Mouse (Mus musculus) lung, postnatal 0 days (tissue): ENCODE results near the gene Zfp366. TPM values are rescaled to one million over a fixed set of nuclear protein-coding genes. Genes with fewer than 3 reads are reported as not detected.

Experiments
- ATAC-seq: fragments of 200-750 bp; cut with Nextera tagmentation; 2 replicates; pipeline ENCODE4 v1.8.0; 2017; ENCODE audit warnings: moderate library complexity
- DNase-seq: peaks from one replicate; pipeline ENCODE4 v3.0.0-alpha.2; 2016; ENCODE audit warnings: low spot score
- H3K27ac ChIP-seq: fragments of 300-500 bp; sonication (generic); 2 replicates; pipeline ENCODE4 v1.5.1; 2014; ENCODE audit warnings: antibody characterized with exemption, mild to moderate bottlenecking, low read length, mixed read lengths
- H3K27me3 ChIP-seq: fragments of 300-500 bp; sonication (generic); replicated peaks from 2 replicates; pipeline ENCODE4 v1.6.1; 2014; ENCODE audit warnings: low read length, mixed read lengths; ENCODE audit not compliant: insufficient read depth
- H3K36me3 ChIP-seq: fragments of 300-500 bp; sonication (generic); 2 replicates; pipeline ENCODE4 v1.6.1; 2014; ENCODE audit warnings: low read length, mixed read lengths; ENCODE audit not compliant: insufficient read depth
- H3K4me1 ChIP-seq: fragments of 300-500 bp; sonication (generic); 2 replicates; pipeline ENCODE4 v1.6.1; 2014; ENCODE audit warnings: antibody characterized with exemption, low read depth, low read length, mixed read lengths; ENCODE audit not compliant: insufficient read depth
- H3K4me2 ChIP-seq: fragments of 300-500 bp; sonication (generic); replicated peaks from 2 replicates; pipeline ENCODE4 v1.6.1; 2014; ENCODE audit warnings: low read depth, mild to moderate bottlenecking, low read length, moderate library complexity, mixed read lengths
- H3K4me3 ChIP-seq: fragments of 300-500 bp; sonication (generic); 2 replicates; pipeline ENCODE4 v1.5.1; 2014; ENCODE audit warnings: low read depth, low read length
- H3K9ac ChIP-seq: fragments of 300-500 bp; sonication (generic); replicated peaks from 2 replicates; pipeline ENCODE4 v1.6.1; 2014; ENCODE audit warnings: low read depth, mild to moderate bottlenecking
- H3K9me3 ChIP-seq: fragments of 300-500 bp; sonication (generic); 2 replicates; pipeline ENCODE4 v1.6.1; 2016; ENCODE audit warnings: low read length, mixed read lengths
- CTCF ChIP-seq: IDR thresholded peaks from 2 replicates; pipeline ENCODE4 v1.5.1; 2016; ENCODE audit warnings: antibody characterized with exemption, mild to moderate bottlenecking
- EP300 ChIP-seq: IDR thresholded peaks from 2 replicates; pipeline ENCODE4 v1.6.1; 2016; ENCODE audit warnings: antibody characterized with exemption, mild to moderate bottlenecking, control low read depth
- WGBS: fragments of 180-500 bp; shearing (Covaris S2); extraction: QIAGEN DNeasy Blood & Tissue Kit; methylation state at CpG from one replicate; pipeline ENCODE4 v1.1.7; 2014; 5-methylcytosine and 5-hydroxymethylcytosine counted together
- polyA plus RNA-seq: library from polyadenylated mRNA; unstranded; fragments of >200 nt; fragmentation: Nextera tagmentation; extraction: Ambion mirVana; gene quantifications from 2 replicates; pipeline ENCODE4 v1.2.1, GENCODE M21; 2015

Gene Zfp366
- polyA plus RNA-seq, 1 experiment from 2014 or later = 1.6 TPM

DNA sequence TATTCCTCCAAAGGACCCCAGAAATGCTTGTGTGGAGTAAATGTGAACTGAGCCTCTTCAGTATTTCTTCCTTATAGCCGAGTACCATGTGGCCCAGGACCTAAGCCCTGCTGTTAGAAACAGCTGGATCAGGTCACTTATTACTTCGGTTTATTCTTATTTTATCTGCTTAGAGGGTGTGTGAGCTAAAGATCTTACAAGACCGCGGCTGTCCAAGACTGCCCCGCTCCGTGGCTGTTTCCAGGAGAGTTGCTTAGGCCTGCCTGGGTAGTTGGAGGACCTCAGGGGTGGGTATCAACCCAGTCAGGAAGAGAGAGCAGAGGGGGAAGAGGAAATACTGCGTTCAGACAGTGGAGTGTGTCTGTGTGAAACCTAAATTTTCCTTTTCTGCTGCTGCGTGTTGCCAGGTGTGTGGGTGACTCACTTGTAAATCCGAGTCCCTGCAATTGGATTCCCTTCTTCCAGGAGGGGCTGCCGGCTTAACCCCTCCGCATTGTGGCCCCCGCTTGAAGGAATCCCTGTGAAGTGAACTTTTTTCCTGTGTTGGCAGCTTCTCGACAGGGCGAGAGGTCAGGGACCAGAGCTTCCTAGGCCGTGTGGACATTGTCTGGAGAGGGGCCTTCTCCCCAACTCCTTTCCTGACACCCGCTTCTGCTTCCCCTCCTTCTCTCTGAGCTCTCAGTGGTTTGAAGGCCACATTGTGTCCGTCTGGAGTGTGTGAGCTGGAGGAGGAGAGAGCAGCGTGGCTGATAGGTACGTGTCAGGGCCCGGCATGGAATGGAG is 51.0 kb downstream of the Zfp366 start:
- ATAC-seq (no peak), DNase-seq (peak; percentile 56)
- TF ChIP-seq CTCF (no peak), EP300 (no peak)
- Histone ChIP-seq H3K9me3 (no peaks in the 10 kb centered on the region), H3K36me3 (no peaks in the 10 kb centered on the region), H3K9ac (no peak overlapping the region), H3K4me1 (peaks cover 35% of the 10 kb centered on the region; the same call in 1 of the 2 replicates), H3K27me3 (no peaks in the 10 kb centered on the region), H3K27ac (peak overlapping the region; percentile 22; the same call in 1 of the 2 replicates), H3K4me3 (no peak overlapping the region), H3K4me2 (no peak overlapping the region)
- 40% methylated on average over 20 of the region's 20 CpGs for whole genome bisulfite sequencing

GRCm38 (mm10) chr13:99236222-99236621 is 51.6 kb downstream of the Zfp366 start:
- H3K4me3 ChIP-seq = no peak overlapping the region
- 88% methylated on average over 2 of the region's 2 CpGs for WGBS
- H3K9ac ChIP-seq = no peak overlapping the region
- no peaks in the 10 kb centered on the region for H3K9me3 ChIP-seq
- TF ChIP-seq CTCF = no peak
- no peak for TF ChIP-seq EP300
- no peaks in the 10 kb centered on the region for H3K36me3 ChIP-seq
- H3K4me2 ChIP-seq = no peak overlapping the region
- DNase-seq = no peak
- H3K4me1 ChIP-seq = peaks cover 35% of the 10 kb centered on the region; the same call in 1 of the 2 replicates
- no peaks in the 10 kb centered on the region for H3K27me3 ChIP-seq
- peak overlapping the region; percentile 22; the same call in 1 of the 2 replicates for H3K27ac ChIP-seq
- ATAC-seq = no peak

GRCm38 (mm10) chr13:99237122-99237521 is 52.5 kb downstream of the Zfp366 start:
- Histone ChIP-seq H3K4me3 (no peak overlapping the region), H3K27me3 (no peaks in the 10 kb centered on the region), H3K4me2 (no peak overlapping the region), H3K36me3 (no peaks in the 10 kb centered on the region), H3K27ac (peak overlapping the region; percentile 88), H3K4me1 (peaks cover 35% of the 10 kb centered on the region; the same call in 1 of the 2 replicates), H3K9me3 (no peaks in the 10 kb centered on the region), H3K9ac (no peak overlapping the region)
- 62% methylated on average over 5 of the region's 5 CpGs for WGBS
- ATAC-seq (no peak), DNase-seq (peak; percentile 40)
- TF ChIP-seq CTCF (no peak), EP300 (peak; percentile 77; the same call in 1 of the 2 replicates)

DNA sequence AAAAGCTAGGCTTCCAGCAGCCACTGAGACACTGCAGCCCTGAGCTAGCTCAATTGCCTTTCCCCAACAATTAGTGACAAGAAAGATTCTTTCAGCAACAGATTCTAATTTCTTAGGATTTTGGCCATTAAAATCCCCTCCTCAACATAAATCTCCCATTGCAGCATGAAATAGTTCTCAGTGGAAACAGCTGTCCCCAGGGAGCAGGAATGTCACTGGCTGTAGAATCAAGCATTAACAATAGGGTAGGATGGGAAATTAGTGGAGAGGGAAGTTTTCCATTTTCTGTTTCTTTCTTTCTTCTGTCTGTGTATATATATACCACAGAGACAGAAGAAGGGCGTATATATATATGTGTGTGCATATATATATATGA is 53.2 kb downstream of the Zfp366 start:
- Histone ChIP-seq H3K36me3 (no peaks in the 10 kb centered on the region), H3K4me2 (no peak overlapping the region), H3K9ac (no peak overlapping the region), H3K4me3 (no peak overlapping the region), H3K27me3 (no peaks in the 10 kb centered on the region), H3K9me3 (no peaks in the 10 kb centered on the region), H3K27ac (peak overlapping the region; percentile 88), H3K4me1 (peaks cover 35% of the 10 kb centered on the region; the same call in 1 of the 2 replicates)
- peak; percentile 64 for DNase-seq
- TF ChIP-seq EP300 = no peak
- no peak for TF ChIP-seq CTCF
- ATAC-seq = peak; percentile 12; the same call in 1 of the 2 replicates
- 44% methylated on average over 1 of the region's 1 CpGs for WGBS

DNA sequence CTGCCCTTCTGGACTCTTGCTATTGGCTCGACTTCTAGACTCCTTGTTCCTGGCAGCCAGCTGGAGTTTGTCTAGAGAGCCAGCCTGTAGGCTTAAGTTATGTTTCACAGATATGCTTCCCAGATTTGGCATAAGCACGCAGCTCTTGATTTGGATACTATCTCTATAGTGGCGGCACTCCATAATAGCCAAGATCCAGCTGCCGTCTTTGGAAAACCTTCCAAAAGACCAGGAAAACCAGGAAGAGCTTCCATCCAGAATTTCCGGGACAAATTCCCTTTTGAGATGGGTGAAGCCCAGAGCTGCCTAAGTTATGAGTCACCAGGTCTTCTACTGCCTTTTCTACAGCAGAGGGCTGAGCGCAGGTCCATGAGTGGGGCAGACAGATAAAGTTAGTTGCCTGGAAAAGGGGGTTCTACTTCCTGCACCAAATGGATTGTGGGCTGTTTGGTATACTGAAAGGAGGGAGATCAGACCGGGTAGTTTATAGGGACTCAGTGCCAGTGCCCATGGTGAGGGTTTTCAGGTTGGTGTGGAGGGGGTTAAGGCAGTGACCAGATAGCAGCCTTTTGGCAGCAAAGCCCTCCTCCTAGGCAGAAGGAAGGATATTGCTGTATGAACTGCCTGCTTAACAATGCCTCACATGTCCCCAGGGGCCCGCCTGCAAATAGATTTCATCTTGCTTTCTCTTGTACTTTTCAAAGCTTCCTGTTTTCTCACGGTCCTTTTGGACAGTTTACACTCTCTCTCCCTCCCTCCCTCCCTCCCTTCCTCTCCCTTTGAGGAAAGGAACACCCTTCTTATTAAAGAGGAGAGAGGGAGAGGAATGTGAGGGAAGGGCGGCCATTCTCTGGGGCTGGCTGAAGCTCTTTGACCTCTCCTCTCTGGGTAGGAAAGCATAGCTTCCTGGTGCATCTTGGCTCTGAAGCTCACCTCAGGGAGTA is 53.9 kb downstream of the Zfp366 start:
- Histone ChIP-seq H3K9me3 (no peaks in the 10 kb centered on the region), H3K4me1 (peaks cover 35% of the 10 kb centered on the region; the same call in 1 of the 2 replicates), H3K27ac (peak overlapping the region; percentile 88), H3K9ac (no peak overlapping the region), H3K4me3 (no peak overlapping the region), H3K36me3 (no peaks in the 10 kb centered on the region), H3K27me3 (no peaks in the 10 kb centered on the region), H3K4me2 (0 out of 2 replicates have a peak overlapping the region, but pooled peaks have one; percentile 18)
- DNase-seq (peak; percentile 90), ATAC-seq (peak; percentile 81)
- 7% methylated on average over 10 of the region's 10 CpGs for WGBS
- TF ChIP-seq CTCF (peak; percentile 28), EP300 (peak; percentile 64)

- Histone ChIP-seq H3K36me3 (no peaks in the 10 kb centered on the region), H3K9me3 (no peaks in the 10 kb centered on the region), H3K27me3 (no peaks in the 10 kb centered on the region), H3K27ac (peak overlapping the region; percentile 88), H3K4me3 (no peak overlapping the region), H3K9ac (no peak overlapping the region; the same call in 1 of the 2 replicates), H3K4me1 (peaks cover 35% of the 10 kb centered on the region; the same call in 1 of the 2 replicates), H3K4me2 (0 out of 2 replicates have a peak overlapping the region, but pooled peaks have one; percentile 18)
- whole genome bisulfite sequencing = 20% methylated on average over 7 of the region's 7 CpGs
- TF ChIP-seq EP300 (no peak), CTCF (no peak)
- DNase-seq = no peak
- no peak; the same call in 1 of the 2 replicates for ATAC-seq
Observed at GRCm38 (mm10) chr13:99239161-99239530, 54.5 kb downstream of the Zfp366 start.
